Mouse (Mus musculus) ovary, adult 18-20 months (tissue): Measurements from ENCODE around the gene Tenm4.
A peak's percentile ranks its signal among the peaks of the same experiment; 100 is the strongest.
"Not testable (repeated sequence)": the region's sequence is repeated elsewhere in the genome, so short reads cannot be mapped to it uniquely, and the experiment has no call there.

ENCODE experiments used
- DNase-seq: peaks from one replicate; pipeline ENCODE4 v3.0.0; 2022; ENCODE audit warnings: low spot score, mixed read lengths

Gene Tenm4

DNA sequence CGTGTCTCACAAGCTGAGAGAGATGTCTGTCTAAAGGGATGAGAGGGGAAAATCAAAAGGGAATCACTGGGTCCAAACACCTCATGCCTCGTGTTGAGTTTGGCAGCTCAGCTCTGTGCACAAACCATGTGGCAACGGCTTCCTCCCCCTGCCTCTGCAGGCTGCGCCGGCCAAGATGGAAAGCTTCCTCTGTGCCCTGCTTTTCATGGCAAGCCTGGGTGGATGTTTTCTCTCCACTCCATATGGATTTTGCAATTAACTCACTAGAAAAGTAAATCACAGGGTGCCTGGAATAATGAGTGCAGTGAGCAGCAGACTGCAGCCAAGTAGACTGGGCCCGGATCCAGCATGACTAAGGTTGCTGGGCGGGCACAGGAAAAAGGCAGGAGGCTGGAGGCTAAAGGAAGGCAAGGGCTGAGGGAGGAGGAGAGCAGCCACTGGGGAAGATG lies 404.2 kb downstream of the Tenm4 start:
- DNase-seq = peak; percentile 77

DNA sequence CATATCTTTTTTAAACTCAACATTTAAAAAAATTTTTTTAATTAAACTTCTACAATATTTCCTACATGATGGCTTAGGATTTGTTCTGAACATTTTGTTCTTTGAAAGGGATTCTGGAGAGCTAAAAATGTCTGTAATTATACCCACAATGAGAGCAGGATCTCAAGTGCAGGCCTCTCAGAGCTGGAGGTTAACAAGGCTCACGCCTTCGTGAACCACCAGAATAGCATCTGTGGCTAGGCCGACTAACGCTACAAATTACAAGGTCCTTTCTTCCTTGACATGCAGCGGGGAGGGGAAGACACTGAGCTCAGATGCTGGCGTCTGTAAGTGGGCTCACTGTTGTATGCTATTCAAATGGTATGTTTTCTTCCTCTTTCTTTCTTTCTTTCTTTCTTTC lies 411.7 kb downstream of the Tenm4 start:
- no peak for DNase-seq

DNA sequence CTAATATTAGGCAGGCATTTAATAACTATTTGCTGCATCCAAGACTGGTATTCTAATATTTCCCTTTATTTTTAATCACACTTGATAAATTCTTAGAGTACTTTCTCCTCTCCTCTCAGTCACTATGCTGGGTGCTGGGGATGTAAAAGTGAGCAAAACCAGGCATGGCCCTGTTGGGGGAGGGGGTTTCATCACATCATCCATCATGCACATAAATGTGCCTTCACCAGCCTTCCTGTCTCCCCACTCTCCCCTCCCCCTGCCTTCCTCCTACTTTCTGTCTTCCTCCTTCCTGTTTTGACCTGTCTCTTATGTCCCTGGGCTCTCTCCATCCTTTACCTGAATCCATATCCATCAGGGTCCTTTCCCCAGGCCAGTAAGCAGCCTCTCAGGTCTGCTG lies 416.4 kb downstream of the Tenm4 start:
- DNase-seq = no peak

DNA sequence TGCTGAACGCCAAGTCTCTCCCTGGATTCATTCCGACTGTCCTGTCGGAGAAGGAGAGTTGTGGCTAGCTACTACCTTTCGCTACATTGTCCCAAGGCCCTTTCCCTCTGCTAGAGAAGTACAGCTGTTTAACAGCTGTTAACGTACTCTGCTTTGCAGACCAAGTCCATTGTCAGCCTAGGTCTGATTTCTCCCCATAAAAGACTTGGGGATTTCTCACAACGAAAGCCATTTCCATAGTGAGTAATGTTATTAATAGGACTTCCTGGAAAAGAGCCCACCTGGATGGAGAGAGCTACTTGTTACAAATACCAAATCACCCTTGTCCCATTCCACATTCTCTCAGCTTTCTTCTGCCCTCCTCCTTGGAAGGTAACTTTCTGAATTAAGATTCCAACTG lies 417.5 kb downstream of the Tenm4 start:
- DNase-seq = no peak

DNA sequence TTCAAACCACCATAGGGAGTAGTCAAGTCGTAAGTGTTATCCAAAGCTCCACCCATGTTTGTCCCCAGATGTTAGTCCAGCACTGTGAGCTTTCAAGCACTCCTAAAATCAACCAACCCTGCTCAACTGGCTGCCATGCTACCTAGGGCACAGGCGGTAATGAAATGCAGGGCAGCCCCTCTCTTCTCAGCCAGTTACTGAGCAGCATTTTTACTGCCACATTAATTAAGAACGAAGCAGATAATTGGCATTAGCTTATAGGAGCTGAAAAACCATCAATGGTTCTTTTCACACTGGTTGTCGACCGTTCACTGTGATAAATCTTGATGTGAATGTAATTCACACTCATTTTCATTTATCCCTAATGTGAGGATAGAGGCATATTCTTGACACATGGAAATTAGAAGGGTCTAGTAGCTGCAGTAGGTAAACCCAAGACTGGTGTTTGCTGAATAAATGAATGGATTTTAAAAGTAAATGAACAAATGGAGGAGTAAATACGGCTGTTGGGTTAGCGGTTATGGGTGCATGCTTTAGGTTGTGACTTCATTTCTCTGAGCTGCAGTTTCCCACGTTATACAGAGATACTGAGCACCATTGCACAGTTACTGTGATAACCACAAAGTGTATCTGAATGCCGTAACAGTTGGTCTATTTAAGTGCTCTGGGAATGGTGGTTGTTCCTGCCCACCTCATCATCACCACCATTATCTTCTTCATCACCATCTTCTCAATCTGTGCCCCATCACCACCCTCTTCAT lies 424.7 kb downstream of the Tenm4 start:
- DNase-seq = no peak

DNA sequence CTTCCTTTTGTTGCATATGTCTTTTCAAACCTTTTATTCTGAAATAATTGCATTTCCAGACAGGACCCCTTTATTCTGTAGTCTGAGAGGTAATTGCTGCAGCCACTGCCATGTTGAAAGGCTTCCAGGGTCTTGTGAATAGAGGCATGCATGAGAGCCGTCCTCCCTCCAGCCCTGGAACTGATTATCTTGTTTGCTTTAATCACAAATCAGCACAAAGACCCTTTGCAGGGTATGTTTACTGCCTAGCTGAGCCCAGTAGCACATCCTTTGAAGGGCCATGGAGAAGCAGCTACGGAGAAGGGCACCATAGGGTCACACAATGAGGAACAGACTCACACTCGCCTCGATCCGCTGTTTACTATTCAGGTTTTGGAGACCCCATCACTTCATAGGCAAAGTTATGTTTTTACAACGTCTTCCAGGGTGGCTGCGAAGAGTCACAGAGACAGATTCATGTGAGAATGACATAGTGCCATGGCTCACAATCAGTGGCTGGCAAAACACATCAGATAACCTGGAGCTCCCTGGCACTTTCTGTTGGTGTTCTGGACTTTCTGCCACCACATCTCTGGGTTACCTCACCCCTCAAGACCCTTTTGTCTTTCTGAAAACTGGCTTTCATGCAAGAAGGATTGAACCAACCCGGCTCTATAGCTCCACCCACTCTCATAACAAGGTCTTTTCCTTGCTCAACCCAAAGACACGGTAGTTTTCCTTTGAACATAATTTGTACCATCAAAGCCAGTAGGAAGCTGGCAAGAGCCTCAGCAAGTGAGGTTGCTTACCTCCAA lies 425.6 kb downstream of the Tenm4 start:
- DNase-seq = no peak

DNA sequence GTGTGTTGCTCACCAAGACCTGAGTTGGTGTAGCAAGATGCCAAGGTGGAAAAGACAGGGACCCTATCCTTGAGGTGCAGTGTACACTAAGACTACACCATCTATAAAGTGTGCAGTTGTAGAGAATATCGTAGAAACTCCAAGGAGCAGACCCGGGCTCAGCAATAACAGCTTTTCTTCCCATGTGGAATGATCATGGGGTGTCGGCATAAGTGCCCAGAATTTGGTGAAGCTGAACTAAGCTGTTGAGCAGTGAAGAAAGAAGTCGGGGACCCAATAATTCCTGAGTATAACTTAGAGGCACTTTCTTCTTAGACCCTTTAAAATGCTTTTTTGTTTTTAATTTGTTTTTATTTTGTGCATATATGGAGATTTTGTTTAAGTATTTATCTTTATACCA lies 426.8 kb downstream of the Tenm4 start:
- no peak for DNase-seq

DNA sequence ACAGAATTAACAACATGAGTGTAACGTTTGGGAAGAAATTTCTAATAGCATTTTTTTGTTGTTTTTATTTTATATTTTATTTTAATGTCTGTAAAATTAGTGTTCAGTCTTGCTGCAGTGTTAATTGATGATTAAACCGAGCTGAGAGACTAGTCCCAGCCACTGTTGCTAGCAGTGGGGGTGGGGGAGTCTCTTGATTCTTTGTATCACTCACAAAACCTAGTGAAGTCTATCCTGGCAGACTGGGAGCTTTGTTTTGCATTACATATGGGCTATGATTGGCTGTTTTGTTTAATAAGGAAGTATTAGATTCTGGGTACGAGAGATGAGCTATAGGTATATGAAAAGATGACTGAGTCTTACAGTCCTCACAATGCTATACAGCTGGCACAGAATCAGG lies 428.0 kb downstream of the Tenm4 start:
- DNase-seq = no peak

DNA sequence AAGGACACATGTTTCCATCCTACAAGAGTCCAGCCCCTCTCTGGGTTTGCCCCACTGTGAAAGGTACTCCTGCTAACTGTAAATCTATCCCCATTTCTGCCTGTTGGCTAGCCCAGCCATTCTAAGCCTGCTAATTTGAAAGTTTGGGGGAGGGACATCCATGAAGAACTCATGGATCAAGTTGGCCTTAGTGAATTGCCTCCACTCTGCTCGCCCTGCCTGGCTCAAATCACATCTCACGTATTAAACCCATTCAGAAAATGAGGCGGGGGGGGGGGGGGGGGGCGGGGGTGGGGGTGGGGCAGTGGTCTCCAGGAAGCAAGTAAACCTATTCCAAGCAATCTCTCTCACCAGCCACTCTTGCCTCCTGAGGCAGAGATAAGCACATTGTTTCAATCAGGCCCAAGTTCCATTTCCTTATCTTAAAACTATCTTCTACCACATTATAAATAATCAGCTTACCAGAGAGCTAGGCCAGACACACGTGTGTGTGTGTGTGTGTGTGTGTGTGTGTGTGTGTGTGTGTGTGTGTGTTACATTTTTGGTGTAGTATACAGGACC lies 429.4 kb downstream of the Tenm4 start:
- no peak for DNase-seq

DNA sequence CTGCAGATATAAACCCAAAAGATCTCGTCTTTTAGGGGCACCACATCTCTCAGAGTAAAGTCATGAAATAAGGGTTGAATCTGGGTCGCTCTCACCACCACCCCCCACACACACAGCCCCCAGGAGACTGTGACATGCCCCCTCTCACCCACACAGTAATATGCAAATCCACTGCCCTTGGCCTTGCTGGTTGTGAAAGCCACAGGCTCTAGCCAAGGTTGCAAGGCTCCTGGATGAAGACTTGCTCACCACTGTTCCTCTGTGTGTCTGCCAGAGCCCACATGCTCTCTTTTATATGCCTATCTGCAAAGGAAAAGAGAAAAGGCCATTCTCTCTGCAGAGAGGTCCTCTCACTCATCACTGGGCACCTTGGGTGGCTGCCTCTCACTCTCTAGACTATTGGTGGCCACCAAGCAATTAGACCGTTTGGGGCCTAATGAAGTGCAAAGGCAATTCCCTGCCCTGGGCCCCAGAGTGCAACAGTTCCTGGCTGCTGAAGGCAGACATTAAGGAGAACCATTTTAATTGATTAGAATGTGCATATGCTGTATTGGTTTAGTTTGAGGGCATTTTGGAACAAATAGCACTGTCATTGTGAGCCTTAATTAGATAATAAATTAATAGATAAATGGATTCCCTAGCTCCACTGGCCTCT lies 433.2 kb downstream of the Tenm4 start:
- DNase-seq = no peak

DNA sequence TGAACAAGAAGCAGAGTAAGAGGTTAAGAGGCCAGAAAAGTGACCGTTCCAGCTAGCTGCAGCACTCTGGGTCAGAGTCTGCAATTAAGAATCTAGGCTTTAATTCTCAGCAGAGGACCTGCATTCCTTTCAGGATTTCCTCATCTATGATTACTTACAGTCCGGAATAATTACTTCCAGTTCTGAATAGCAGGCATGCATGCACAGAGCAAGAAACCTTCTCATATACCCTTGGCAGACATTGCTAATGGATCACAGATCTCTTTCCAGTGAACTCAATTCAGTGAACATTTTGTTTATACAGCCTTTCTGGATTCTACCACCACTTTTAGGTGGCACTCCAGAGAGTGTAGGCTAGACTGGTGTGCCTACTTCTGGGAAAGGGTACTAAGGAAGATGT lies 434.3 kb downstream of the Tenm4 start:
- no peak for DNase-seq

DNA sequence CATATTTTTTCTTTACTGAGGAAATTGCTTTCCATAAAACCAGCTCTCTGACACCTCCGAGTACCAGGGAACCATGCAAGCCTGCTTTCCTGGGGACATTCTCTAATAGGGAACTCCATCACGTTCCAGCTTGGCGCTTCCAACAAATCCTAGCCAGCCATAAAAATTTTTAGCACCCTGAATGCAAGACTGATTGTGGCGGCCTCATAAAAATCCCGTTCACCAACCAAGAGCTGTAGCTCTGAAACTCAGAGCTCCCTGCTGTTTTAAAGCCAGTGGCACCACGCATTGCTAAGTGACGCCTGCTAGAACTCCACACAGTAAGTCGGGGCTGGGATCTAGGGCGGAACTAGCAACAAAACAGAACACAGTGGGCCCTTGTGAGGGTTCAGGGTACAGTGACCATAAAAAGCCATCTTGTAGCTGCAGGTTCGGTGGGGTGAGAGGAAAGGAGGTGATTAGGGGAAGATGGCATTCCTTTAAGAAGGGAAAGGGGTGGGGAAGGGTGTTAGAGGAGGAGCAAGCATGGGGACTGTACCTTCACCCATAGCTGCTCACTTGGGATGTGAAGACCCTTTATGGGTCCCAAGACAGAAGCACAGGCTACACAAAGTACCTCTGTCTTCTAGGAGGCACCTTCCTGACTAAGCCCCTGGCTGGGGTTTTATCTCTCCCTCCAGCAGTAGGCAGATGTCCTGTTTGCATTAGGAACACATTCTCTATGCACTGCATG lies 439.0 kb downstream of the Tenm4 start:
- no peak for DNase-seq

DNA sequence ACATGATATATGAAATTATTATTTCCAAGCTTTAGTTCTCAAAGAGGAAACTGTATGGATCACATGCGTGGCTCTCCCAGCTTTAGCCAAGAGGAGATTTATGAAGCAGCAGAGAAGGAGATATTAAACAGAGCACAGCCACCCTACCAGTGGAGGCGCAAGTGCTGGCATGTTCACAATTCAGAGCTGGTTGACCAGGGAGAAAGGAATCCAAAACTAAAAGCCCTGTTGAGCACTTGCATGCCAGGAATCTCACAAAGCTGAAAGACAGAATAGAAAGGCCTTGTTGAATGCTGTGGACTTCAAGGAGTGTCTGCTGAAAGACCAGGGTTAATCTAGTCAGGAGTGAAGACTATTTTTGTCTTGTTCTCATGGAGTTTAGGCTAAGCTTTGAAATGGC lies 446.3 kb downstream of the Tenm4 start:
- DNase-seq = no peak

DNA sequence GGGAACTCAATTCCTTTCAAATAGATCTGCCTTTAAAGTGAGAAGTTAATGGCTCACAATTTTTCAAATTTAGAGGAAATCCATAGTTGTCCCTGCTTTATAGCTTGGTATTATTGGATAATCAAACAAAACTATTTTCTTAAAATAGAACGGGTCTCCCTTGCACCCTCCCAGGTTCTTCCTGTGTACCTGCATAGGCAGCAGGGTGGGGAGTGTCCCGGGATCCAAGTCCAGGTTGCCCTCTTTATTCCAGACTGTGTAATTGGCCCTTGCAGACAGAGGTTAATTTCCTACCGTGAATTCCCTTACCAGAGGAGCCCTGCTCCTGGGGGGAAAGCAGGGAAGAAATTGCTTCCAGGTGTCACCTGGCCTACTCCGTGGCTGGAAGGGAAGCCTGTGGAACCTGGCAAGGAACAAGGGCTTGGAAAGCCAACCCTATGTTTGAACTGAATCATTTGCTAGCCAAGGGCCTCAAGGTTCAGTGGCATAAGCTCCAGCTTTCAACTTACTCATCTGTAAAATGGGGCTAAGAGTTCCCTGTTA lies 449.0 kb downstream of the Tenm4 start:
- no peak for DNase-seq

DNA sequence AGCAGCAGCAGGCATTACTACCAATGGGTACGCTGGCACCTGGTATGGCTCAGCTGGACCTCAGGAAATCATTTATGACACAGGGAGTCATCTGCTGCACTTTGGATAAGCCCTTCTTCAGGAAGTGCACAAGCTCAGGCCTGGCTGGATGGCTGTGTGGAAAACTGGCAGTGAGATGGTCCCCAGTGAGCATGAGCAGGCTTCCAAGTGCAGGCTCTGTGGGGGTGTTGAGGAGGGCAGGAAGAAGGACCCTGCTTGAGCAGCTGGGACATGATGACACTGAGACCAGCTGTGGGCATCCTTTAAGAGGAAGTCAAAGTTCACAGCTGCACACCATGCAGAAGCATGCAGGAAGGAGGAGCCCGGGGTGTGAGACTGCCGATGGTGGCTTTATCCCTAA lies 455.3 kb downstream of the Tenm4 start:
- no peak for DNase-seq

DNA sequence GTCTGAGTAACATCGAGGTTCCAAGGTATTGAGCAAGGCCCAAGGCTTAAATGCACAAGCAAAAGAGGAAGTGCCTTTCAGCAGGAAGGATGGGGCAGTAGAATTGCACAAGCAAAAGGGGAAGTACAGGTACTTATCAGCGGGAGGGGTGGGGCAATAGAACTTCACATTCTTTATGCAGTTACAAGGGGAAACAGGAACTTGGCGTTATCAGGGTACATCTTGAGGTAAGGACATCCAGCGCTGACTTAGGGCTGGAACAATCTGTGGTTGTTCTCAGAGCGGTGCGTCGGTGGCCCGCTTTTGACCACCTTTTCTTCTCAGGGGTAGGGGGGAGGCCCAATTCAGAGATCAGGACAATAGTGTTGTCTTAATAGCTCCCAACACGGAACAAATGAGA lies 459.5 kb downstream of the Tenm4 start:
- DNase-seq = not testable (repeated sequence)

DNA sequence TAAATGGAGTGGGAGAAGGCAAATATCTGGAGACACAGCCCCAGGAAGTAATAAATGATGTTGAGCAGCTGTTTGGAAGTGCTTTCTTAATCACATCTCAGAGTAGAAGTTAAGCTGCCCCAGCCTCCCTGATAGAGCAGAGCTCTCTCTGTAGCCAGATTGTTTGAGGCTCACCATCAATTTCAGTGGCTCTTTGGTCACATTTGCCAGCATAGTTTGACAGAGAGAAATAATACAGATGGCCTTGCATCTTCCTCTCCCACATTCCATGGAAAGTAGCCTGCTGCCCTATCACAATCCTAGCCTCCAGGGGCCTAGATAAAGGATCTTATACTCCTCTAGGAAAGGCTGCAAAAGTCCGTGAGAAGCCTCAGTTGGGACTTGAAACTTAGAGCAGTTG lies 462.0 kb downstream of the Tenm4 start:
- no peak for DNase-seq

DNA sequence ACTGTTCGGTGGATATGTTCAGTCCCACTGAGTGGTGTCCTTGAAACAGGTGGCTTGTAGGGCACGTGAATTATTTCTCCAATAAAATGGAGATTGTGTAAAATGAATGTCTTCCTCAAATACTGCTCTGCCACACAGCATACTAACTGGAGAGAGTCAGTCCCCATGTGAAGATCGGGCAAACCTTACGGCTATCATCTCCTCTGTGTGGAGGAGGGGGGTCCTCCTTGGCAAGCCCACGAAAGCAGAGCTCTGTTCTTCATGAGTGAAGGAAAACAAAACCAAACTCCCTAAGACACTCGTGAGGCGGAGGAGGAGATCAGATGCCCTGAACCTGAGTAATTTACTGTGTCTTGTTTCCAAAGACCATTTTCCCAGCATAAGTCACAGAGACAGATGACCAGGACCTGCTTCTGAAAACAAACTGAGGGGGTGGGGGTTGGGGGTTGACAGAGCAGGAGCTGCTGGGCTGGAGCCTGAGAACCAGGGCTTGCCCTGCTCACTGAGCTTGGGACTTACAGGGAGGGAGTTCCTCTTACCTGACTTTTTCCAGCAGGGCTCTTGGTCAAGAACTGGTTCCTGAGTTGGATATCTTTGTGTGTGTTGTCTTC lies 464.9 kb downstream of the Tenm4 start:
- no peak for DNase-seq

DNA sequence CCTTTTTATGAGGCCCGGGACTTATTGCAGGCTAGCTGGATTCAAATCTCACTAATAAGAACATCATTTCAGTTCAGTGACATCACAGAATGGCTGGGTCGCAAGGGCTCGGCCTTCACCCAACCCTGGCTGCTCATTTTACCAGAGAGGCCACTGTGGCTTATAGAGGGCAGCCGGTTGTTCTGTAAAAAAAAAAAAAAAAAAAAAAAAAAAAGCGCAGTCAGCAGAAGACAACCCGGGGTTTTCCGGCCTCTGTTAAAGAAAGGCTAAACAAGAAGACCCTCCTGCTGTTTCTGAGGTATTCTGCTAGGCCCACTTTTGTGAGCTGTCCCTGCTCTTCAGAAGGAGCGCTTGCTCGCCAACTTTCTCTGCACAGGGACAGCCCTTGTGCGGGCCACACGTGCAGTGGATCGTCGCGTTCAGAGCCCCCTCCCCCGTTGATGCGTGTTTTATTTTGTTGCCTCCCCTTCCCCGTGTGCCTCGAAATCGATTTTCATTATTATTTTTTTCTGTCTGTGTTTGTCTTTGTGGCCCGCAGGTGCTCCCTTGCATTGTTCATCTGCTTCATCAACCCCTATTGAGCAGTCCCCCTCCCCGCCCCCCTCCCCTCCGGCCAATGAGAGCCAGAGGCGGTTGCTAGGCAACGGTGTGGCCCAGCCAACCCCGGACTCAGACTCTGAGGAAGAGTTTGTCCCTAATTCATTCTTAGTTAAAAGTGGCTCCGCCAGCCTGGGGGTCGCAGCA lies 472.6 kb downstream of the Tenm4 start:
- DNase-seq = peak; percentile 74

DNA sequence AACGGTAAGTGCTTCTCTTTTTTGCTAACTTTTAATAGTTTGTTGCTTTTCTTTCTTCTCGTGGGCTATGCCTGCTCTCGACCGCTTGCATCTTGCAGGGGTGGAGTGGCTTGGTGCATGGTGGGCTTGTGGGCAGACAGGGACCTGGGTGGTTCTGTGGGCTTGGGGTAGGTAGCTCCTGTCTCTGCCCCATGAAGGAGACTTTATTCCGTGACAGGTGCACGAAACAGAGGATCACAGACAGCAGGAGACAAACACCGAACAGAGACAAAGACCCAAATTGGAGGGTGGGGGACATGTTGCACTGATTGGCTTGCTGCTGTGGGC lies 473.1 kb downstream of the Tenm4 start:
- no peak for DNase-seq

DNA sequence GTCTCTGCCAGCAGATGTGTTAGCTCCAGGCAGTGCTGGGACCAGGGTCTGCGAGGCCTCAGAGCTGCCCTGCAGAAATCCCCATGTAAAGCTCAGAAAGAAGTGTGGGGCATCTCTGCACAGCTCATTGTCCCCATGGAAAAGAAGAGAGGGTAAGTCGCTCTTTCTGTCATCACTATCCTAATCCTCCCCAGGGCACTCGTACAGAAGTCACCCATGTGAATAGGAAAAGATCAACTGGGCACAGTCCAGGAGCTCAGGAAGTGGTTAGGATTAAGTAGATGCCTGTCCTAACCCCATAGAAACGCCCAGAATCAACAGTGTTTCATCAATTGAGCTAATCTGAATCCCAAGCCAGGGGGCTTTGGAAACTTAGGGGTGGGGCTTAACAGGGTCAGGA lies 476.6 kb downstream of the Tenm4 start:
- DNase-seq = no peak
